Mouse (Mus musculus): ENCODE results near the gene Trak1. TPM values are rescaled to one million over a fixed set of nuclear protein-coding genes. Genes with fewer than 3 reads are reported as not detected.

The Trak1 gene
- 4.2 and 4.8 TPM in 2 replicates for polyA plus RNA-seq (2015; fragmentation: Nextera tagmentation; extraction: Ambion mirVana)

GRCm38 (mm10) chr9:121297171-121298064 lies at the start of gene Trak1:
Gene Trak1, plus strand, starts transcription at chr9:121297502.
- Histone ChIP-seq H3K9me3 (replicated peaks) (no peaks in the 10 kb centered on the region), H3K4me2 (peak within 1 kb of the TSS; percentile 95), H3K36me3 (replicated peaks) (no peaks in the 10 kb centered on the region), H3K9ac (peak within 1 kb of the TSS; percentile 71), H3K4me1 (replicated peaks) (peaks cover 41% of the 10 kb centered on the region), H3K4me3 (replicated peaks) (peak within 1 kb of the TSS; percentile 70), H3K27me3 (peaks cover 56% of the 10 kb centered on the region), H3K27ac (replicated peaks) (peak within 1 kb of the TSS; percentile 45; the same call in 1 of the 2 replicates)
- WGBS (ENCODE audit: insufficient replicate concordance), result under 1% methylated on average over 85 of the region's 116 CpGs
- ATAC-seq (ENCODE audit: insufficient read depth), result peak; percentile 89

GRCm38 (mm10) chr9:121247956-121248775 lies 49.1 kb upstream of the Trak1 start:
- Histone ChIP-seq H3K4me3 (replicated peaks) (no peak overlapping the region), H3K9ac (no peak overlapping the region), H3K27me3 (no peaks in the 10 kb centered on the region), H3K36me3 (replicated peaks) (no peaks in the 10 kb centered on the region), H3K9me3 (replicated peaks) (no peaks in the 10 kb centered on the region), H3K4me1 (replicated peaks) (no peaks in the 10 kb centered on the region), H3K27ac (replicated peaks) (no peak overlapping the region), H3K4me2 (no peak overlapping the region)
- WGBS (ENCODE audit: insufficient replicate concordance), result 50% methylated on average over 12 of the region's 12 CpGs
- ATAC-seq (ENCODE audit: insufficient read depth), result no peak

GRCm38 (mm10) chr9:121249805-121250204 lies 47.5 kb upstream of the Trak1 start:
- H3K4me3 ChIP-seq (replicated peaks), result no peak overlapping the region
- H3K4me1 ChIP-seq (replicated peaks), result no peaks in the 10 kb centered on the region
- no peaks in the 10 kb centered on the region for H3K36me3 ChIP-seq (replicated peaks)
- no peak overlapping the region for H3K27ac ChIP-seq (replicated peaks)
- WGBS (ENCODE audit: insufficient replicate concordance), result 20% methylated on average over 14 of the region's 14 CpGs
- no peak overlapping the region for H3K9ac ChIP-seq
- no peaks in the 10 kb centered on the region for H3K27me3 ChIP-seq
- no peaks in the 10 kb centered on the region for H3K9me3 ChIP-seq (replicated peaks)
- H3K4me2 ChIP-seq, result no peak overlapping the region
- no peak for ATAC-seq (ENCODE audit: insufficient read depth)

- no peak overlapping the region for H3K9ac ChIP-seq
- no peaks in the 10 kb centered on the region for H3K4me1 ChIP-seq (replicated peaks)
- no peaks in the 10 kb centered on the region for H3K9me3 ChIP-seq (replicated peaks)
- H3K36me3 ChIP-seq (replicated peaks), result no peaks in the 10 kb centered on the region
- H3K27me3 ChIP-seq, result no peaks in the 10 kb centered on the region
- H3K27ac ChIP-seq (replicated peaks), result no peak overlapping the region
- no peak overlapping the region for H3K4me2 ChIP-seq
- H3K4me3 ChIP-seq (replicated peaks), result no peak overlapping the region
- 74% methylated on average over 11 of the region's 11 CpGs for WGBS (ENCODE audit: insufficient replicate concordance)
- no peak for ATAC-seq (ENCODE audit: insufficient read depth)
These were observed 46.4 kb upstream of the Trak1 start for GRCm38 (mm10) chr9:121250854-121251253.

GRCm38 (mm10) chr9:121253983-121254382 lies 43.3 kb upstream of the Trak1 start:
- WGBS (ENCODE audit: insufficient replicate concordance), result 53% methylated on average over 2 of the region's 2 CpGs
- H3K27me3 ChIP-seq, result no peaks in the 10 kb centered on the region
- H3K9ac ChIP-seq, result no peak overlapping the region
- no peak overlapping the region for H3K4me2 ChIP-seq
- H3K4me1 ChIP-seq (replicated peaks), result no peaks in the 10 kb centered on the region
- no peak overlapping the region for H3K27ac ChIP-seq (replicated peaks)
- H3K36me3 ChIP-seq (replicated peaks), result no peaks in the 10 kb centered on the region
- ATAC-seq (ENCODE audit: insufficient read depth), result no peak
- no peak overlapping the region for H3K4me3 ChIP-seq (replicated peaks)
- H3K9me3 ChIP-seq (replicated peaks), result no peaks in the 10 kb centered on the region

GRCm38 (mm10) chr9:121254761-121255160 lies 42.5 kb upstream of the Trak1 start:
- Histone ChIP-seq H3K9me3 (replicated peaks) (no peaks in the 10 kb centered on the region), H3K4me3 (replicated peaks) (no peak overlapping the region), H3K27ac (replicated peaks) (no peak overlapping the region), H3K9ac (no peak overlapping the region), H3K4me2 (no peak overlapping the region), H3K4me1 (replicated peaks) (no peaks in the 10 kb centered on the region), H3K36me3 (replicated peaks) (no peaks in the 10 kb centered on the region), H3K27me3 (no peaks in the 10 kb centered on the region)
- 70% methylated on average over 13 of the region's 13 CpGs for WGBS (ENCODE audit: insufficient replicate concordance)
- ATAC-seq (ENCODE audit: insufficient read depth), result no peak

GRCm38 (mm10) chr9:121257106-121257505 lies 40.2 kb upstream of the Trak1 start:
- no peaks in the 10 kb centered on the region for H3K27me3 ChIP-seq
- no peaks in the 10 kb centered on the region for H3K9me3 ChIP-seq (replicated peaks)
- H3K36me3 ChIP-seq (replicated peaks), result no peaks in the 10 kb centered on the region
- H3K4me2 ChIP-seq, result no peak overlapping the region
- ATAC-seq (ENCODE audit: insufficient read depth), result no peak
- no peak overlapping the region for H3K4me3 ChIP-seq (replicated peaks)
- H3K9ac ChIP-seq, result no peak overlapping the region
- WGBS (ENCODE audit: insufficient replicate concordance), result 68% methylated on average over 9 of the region's 9 CpGs
- H3K27ac ChIP-seq (replicated peaks), result no peak overlapping the region
- H3K4me1 ChIP-seq (replicated peaks), result no peaks in the 10 kb centered on the region

- 39% methylated on average over 10 of the region's 10 CpGs for WGBS (ENCODE audit: insufficient replicate concordance)
- H3K4me1 ChIP-seq (replicated peaks), result no peaks in the 10 kb centered on the region
- H3K9me3 ChIP-seq (replicated peaks), result no peaks in the 10 kb centered on the region
These were observed 32.0 kb upstream of the Trak1 start for GRCm38 (mm10) chr9:121265307-121265706.

GRCm38 (mm10) chr9:121271149-121271548 lies 26.2 kb upstream of the Trak1 start:
- H3K36me3 ChIP-seq (replicated peaks), result no peaks in the 10 kb centered on the region
- no peaks in the 10 kb centered on the region for H3K27me3 ChIP-seq
- H3K27ac ChIP-seq (replicated peaks), result no peak overlapping the region
- ATAC-seq (ENCODE audit: insufficient read depth), result no peak
- H3K4me3 ChIP-seq (replicated peaks), result no peak overlapping the region
- H3K9me3 ChIP-seq (replicated peaks), result no peaks in the 10 kb centered on the region
- H3K9ac ChIP-seq, result no peak overlapping the region
- H3K4me1 ChIP-seq (replicated peaks), result no peaks in the 10 kb centered on the region
- WGBS (ENCODE audit: insufficient replicate concordance), result 48% methylated on average over 1 of the region's 1 CpGs
- no peak overlapping the region for H3K4me2 ChIP-seq

More at GRCm38 (mm10) chr9:121265307-121265706, 32.0 kb upstream of the Trak1 start:
- Histone ChIP-seq H3K27me3 (no peaks in the 10 kb centered on the region), H3K4me2 (no peak overlapping the region), H3K36me3 (replicated peaks) (no peaks in the 10 kb centered on the region), H3K4me3 (replicated peaks) (no peak overlapping the region), H3K27ac (replicated peaks) (no peak overlapping the region), H3K9ac (no peak overlapping the region)
- ATAC-seq (ENCODE audit: insufficient read depth), result no peak

- Histone ChIP-seq H3K4me3 (replicated peaks) (no peak overlapping the region), H3K9me3 (replicated peaks) (no peaks in the 10 kb centered on the region), H3K4me1 (replicated peaks) (peaks cover 2% of the 10 kb centered on the region), H3K4me2 (no peak overlapping the region), H3K27me3 (no peaks in the 10 kb centered on the region), H3K27ac (replicated peaks) (no peak overlapping the region), H3K9ac (no peak overlapping the region), H3K36me3 (replicated peaks) (no peaks in the 10 kb centered on the region)
- 46% methylated on average over 4 of the region's 4 CpGs for WGBS (ENCODE audit: insufficient replicate concordance)
- no peak; the same call in 1 of the 2 replicates for ATAC-seq (ENCODE audit: insufficient read depth)
These were observed 25.7 kb upstream of the Trak1 start for GRCm38 (mm10) chr9:121271561-121271960.

GRCm38 (mm10) chr9:121276745-121277117 lies 20.6 kb upstream of the Trak1 start:
- Histone ChIP-seq H3K4me3 (replicated peaks) (peak overlapping the region; percentile 77), H3K4me2 (peak overlapping the region; percentile 87), H3K9ac (peak overlapping the region; percentile 47), H3K9me3 (replicated peaks) (no peaks in the 10 kb centered on the region), H3K27me3 (no peaks in the 10 kb centered on the region), H3K4me1 (replicated peaks) (peaks cover 19% of the 10 kb centered on the region), H3K27ac (replicated peaks) (no peak overlapping the region), H3K36me3 (replicated peaks) (no peaks in the 10 kb centered on the region)
- ATAC-seq (ENCODE audit: insufficient read depth), result no peak
- WGBS (ENCODE audit: insufficient replicate concordance), result 21% methylated on average over 15 of the region's 15 CpGs
